Mouse (Mus musculus) limb, embryonic 14.5 days (tissue): ENCODE data around the gene Inpp5d. TPM values are rescaled to one million over a fixed set of nuclear protein-coding genes. Genes with fewer than 3 reads are reported as not detected.
A peak's percentile ranks its signal among the peaks of the same experiment; 100 is the strongest.

Experiments used
- ATAC-seq: fragments of 200-750 bp; cut with Nextera tagmentation; 2 replicates; pipeline ENCODE4 v1.8.0; 2017; ENCODE audit warnings: low read depth, moderate number of reproducible peaks, moderate TSS enrichment; ENCODE audit not compliant: low FRiP score
- DNase-seq: peaks from one replicate; pipeline ENCODE4 v3.0.0-alpha.2; 2015; ENCODE audit warnings: low spot score
- H3K27ac ChIP-seq: fragments of 300-500 bp; sonication (generic); replicated peaks from 2 replicates; pipeline ENCODE4 v1.5.1; 2014; ENCODE audit warnings: low read depth, mild to moderate bottlenecking, low read length, moderate library complexity, mixed read lengths
- H3K27me3 ChIP-seq: fragments of 300-500 bp; sonication (generic); 2 replicates; pipeline ENCODE4 v1.6.1; 2014; ENCODE audit warnings: low read length, mixed read lengths; ENCODE audit not compliant: control insufficient read depth, insufficient read depth
- H3K36me3 ChIP-seq: fragments of 300-500 bp; sonication (generic); 2 replicates; pipeline ENCODE4 v1.6.1; 2014; ENCODE audit warnings: mild to moderate bottlenecking, low read length, moderate library complexity, mixed read lengths; ENCODE audit not compliant: control insufficient read depth, insufficient read depth
- H3K4me1 ChIP-seq: fragments of 300-500 bp; sonication (generic); 2 replicates; pipeline ENCODE4 v1.6.1; 2014; ENCODE audit warnings: antibody characterized with exemption, low read length, mixed read lengths; ENCODE audit not compliant: control insufficient read depth, insufficient read depth
- H3K4me2 ChIP-seq: fragments of 300-500 bp; sonication (generic); replicated peaks from 2 replicates; pipeline ENCODE4 v1.6.1; 2014; ENCODE audit warnings: low read depth, mild to moderate bottlenecking, low read length, moderate library complexity; ENCODE audit not compliant: severe bottlenecking
- H3K4me3 ChIP-seq: fragments of 300-500 bp; sonication (generic); replicated peaks from 2 replicates; pipeline ENCODE4 v1.5.1; 2014; ENCODE audit warnings: low read length
- H3K9ac ChIP-seq: fragments of 300-500 bp; sonication (generic); 2 replicates; pipeline ENCODE4 v1.6.1; 2014; ENCODE audit warnings: mild to moderate bottlenecking, low read depth, low read length, moderate library complexity; ENCODE audit not compliant: severe bottlenecking
- H3K9me3 ChIP-seq: fragments of 300-500 bp; sonication (generic); 2 replicates; pipeline ENCODE4 v1.6.1; 2016; ENCODE audit warnings: low read length; ENCODE audit not compliant: control insufficient read depth
- POLR2A ChIP-seq: fragments of 200-500 bp; IDR thresholded peaks from 2 replicates; pipeline ENCODE4 v1.8.0; 2012; ENCODE audit warnings: inconsistent platforms, mild to moderate bottlenecking, moderate library complexity, borderline replicate concordance; ENCODE audit not compliant: insufficient read depth, insufficient read length; ENCODE audit errors: extremely low read depth
- WGBS: fragments of 180-500 bp; shearing (Covaris S2); extraction: QIAGEN DNeasy Blood & Tissue Kit; methylation state at CpG from one replicate; pipeline ENCODE4 v1.1.7; 2014; 5-methylcytosine and 5-hydroxymethylcytosine counted together
- polyA plus RNA-seq, 2 experiments: library from polyadenylated mRNA; depleted of rRNA in 1 of 2; stranded (reverse) in 1 of 2; unstranded in 1 of 2; fragments of >200 nt; fragmentation: Nextera tagmentation in 1 of 2; extraction: Ambion mirVana in 1 of 2; gene quantifications; 2 replicates each; pipeline versions ENCODE4 v1.2.1 to v1.2.3; 2012 to 2014

Gene Inpp5d
- polyA plus RNA-seq, 2 experiments: 5.9 to 9.7 TPM

GRCm38 (mm10) chr1:87711938-87712613 is 92.0 kb downstream of the Inpp5d start:
- Histone ChIP-seq H3K27me3 (no peaks in the 10 kb centered on the region), H3K9me3 (no peaks in the 10 kb centered on the region), H3K4me1 (no peaks in the 10 kb centered on the region), H3K4me2 (no peak overlapping the region), H3K36me3 (no peaks in the 10 kb centered on the region), H3K9ac (no peak overlapping the region), H3K27ac (no peak overlapping the region), H3K4me3 (no peak overlapping the region)
- TF ChIP-seq POLR2A: no peak
- DNase-seq (no peak), ATAC-seq (no peak)
- WGBS: 84% methylated on average over 10 of the region's 10 CpGs

GRCm38 (mm10) chr1:87712614-87712971 is 92.5 kb downstream of the Inpp5d start:
- H3K36me3 ChIP-seq: no peaks in the 10 kb centered on the region
- DNase-seq (no peak), ATAC-seq (no peak)
- H3K4me1 ChIP-seq: no peaks in the 10 kb centered on the region
- H3K9ac ChIP-seq: no peak overlapping the region
- H3K4me3 ChIP-seq: no peak overlapping the region
- 65% methylated on average over 1 of the region's 1 CpGs for WGBS
- no peak overlapping the region for H3K27ac ChIP-seq
- H3K9me3 ChIP-seq: no peaks in the 10 kb centered on the region
- H3K27me3 ChIP-seq: no peaks in the 10 kb centered on the region
- H3K4me2 ChIP-seq: no peak overlapping the region
- TF ChIP-seq POLR2A: no peak

GRCm38 (mm10) chr1:87721382-87721781 is 101.3 kb downstream of the Inpp5d start:
- no peak for TF ChIP-seq POLR2A
- no peaks in the 10 kb centered on the region for H3K27me3 ChIP-seq
- H3K9me3 ChIP-seq: no peaks in the 10 kb centered on the region
- H3K4me3 ChIP-seq: no peak overlapping the region
- DNase-seq (peak; percentile 31), ATAC-seq (peak; percentile 63; the same call in 1 of the 2 replicates)
- no peak overlapping the region for H3K27ac ChIP-seq
- no peak overlapping the region for H3K4me2 ChIP-seq
- no peaks in the 10 kb centered on the region for H3K4me1 ChIP-seq
- no peak overlapping the region for H3K9ac ChIP-seq
- no peaks in the 10 kb centered on the region for H3K36me3 ChIP-seq
- 29% methylated on average over 8 of the region's 8 CpGs for whole genome bisulfite sequencing

- Histone ChIP-seq H3K4me3 (no peak overlapping the region), H3K9me3 (no peaks in the 10 kb centered on the region), H3K9ac (no peak overlapping the region), H3K27me3 (no peaks in the 10 kb centered on the region), H3K4me1 (no peaks in the 10 kb centered on the region), H3K4me2 (no peak overlapping the region), H3K27ac (no peak overlapping the region), H3K36me3 (no peaks in the 10 kb centered on the region)
- no peak for TF ChIP-seq POLR2A
- no peak for ATAC-seq
- WGBS: 24% methylated on average over 2 of the region's 2 CpGs
- DNase-seq: no peak
These were observed 102.0 kb downstream of the Inpp5d start for GRCm38 (mm10) chr1:87722081-87722480.

- no peaks in the 10 kb centered on the region for H3K27me3 ChIP-seq
- no peaks in the 10 kb centered on the region for H3K36me3 ChIP-seq
- 80% methylated on average over 4 of the region's 4 CpGs for WGBS
- no peak overlapping the region for H3K4me3 ChIP-seq
- H3K9ac ChIP-seq: no peak overlapping the region
- no peaks in the 10 kb centered on the region for H3K4me1 ChIP-seq
- no peak overlapping the region for H3K27ac ChIP-seq
- ATAC-seq (no peak), DNase-seq (no peak)
- H3K4me2 ChIP-seq: no peak overlapping the region
- TF ChIP-seq POLR2A: no peak
- no peaks in the 10 kb centered on the region for H3K9me3 ChIP-seq
These were observed 103.2 kb downstream of the Inpp5d start for GRCm38 (mm10) chr1:87723351-87723750.

- H3K27ac ChIP-seq: no peak overlapping the region
- H3K9me3 ChIP-seq: no peaks in the 10 kb centered on the region
- TF ChIP-seq POLR2A: no peak
- H3K4me2 ChIP-seq: no peak overlapping the region
- H3K36me3 ChIP-seq: no peaks in the 10 kb centered on the region
- DNase-seq: no peak
- 75% methylated on average over 2 of the region's 2 CpGs for WGBS
- H3K4me3 ChIP-seq: no peak overlapping the region
- no peaks in the 10 kb centered on the region for H3K27me3 ChIP-seq
- no peaks in the 10 kb centered on the region for H3K4me1 ChIP-seq
- ATAC-seq: no peak
- no peak overlapping the region for H3K9ac ChIP-seq
These were observed 109.0 kb downstream of the Inpp5d start for GRCm38 (mm10) chr1:87729070-87729469.
